In genomic region chr16:32683343-32683742, GRCm38 (mm10) we compare ENCODE assay signal across 8 mouse cellular contexts. TPM values are rescaled to one million over a fixed set of nuclear protein-coding genes. Genes with fewer than 3 reads are reported as not detected.
A peak's percentile ranks its signal among the peaks of the same experiment; 100 is the strongest.
DNase-seq lines count a peak whose midpoint lies in the region; ATAC-seq lines count a peak whose summit lies in the region.

No protein-coding gene starts in this region.

- no peaks in the 10 kb centered on the region for H3K36me3 ChIP-seq in hindbrain, embryonic 11.5 days (ENCODE audit: control insufficient read depth, insufficient read depth, low read length)
- H3K36me3 ChIP-seq in hindbrain, embryonic 12.5 days: peaks cover 39% of the 10 kb centered on the region
- peaks cover 41% of the 10 kb centered on the region for H3K36me3 ChIP-seq in heart, embryonic 13.5 days
- peaks cover 33% of the 10 kb centered on the region for H3K36me3 ChIP-seq in lung, embryonic 15.5 days
- peaks cover 4% of the 10 kb centered on the region; the same call in 1 of the 2 replicates for H3K36me3 ChIP-seq in splenic B cell, adult 2 months (ENCODE audit: control insufficient read depth, insufficient read depth, low read length, poor library complexity, severe bottlenecking)

- no peak for ATAC-seq in hindbrain, embryonic 11.5 days (ENCODE audit: low FRiP score)
- no peak for ATAC-seq in hindbrain, embryonic 12.5 days (ENCODE audit: low FRiP score)
- ATAC-seq in heart, embryonic 13.5 days (ENCODE audit: extremely low read depth, insufficient number of reproducible peaks, low FRiP score, low TSS enrichment): peak; percentile 37; the same call in 1 of the 2 replicates
- ATAC-seq in lung, embryonic 15.5 days (ENCODE audit: borderline replicate concordance, extremely low read depth, low FRiP score, low TSS enrichment): no peak

- H3K4me2 ChIP-seq in hindbrain, embryonic 11.5 days (replicated peaks; ENCODE audit: low read depth, low read length): no peak overlapping the region
- no peak overlapping the region for H3K4me2 ChIP-seq in hindbrain, embryonic 12.5 days (replicated peaks)
- no peak overlapping the region for H3K4me2 ChIP-seq in heart, embryonic 13.5 days
- no peak overlapping the region for H3K4me2 ChIP-seq in lung, embryonic 15.5 days

- H3K9me3 ChIP-seq in hindbrain, embryonic 11.5 days (ENCODE audit: control insufficient read depth, low read length): no peaks in the 10 kb centered on the region
- no peaks in the 10 kb centered on the region for H3K9me3 ChIP-seq in hindbrain, embryonic 12.5 days (replicated peaks)
- no peaks in the 10 kb centered on the region for H3K9me3 ChIP-seq in heart, embryonic 13.5 days
- H3K9me3 ChIP-seq in lung, embryonic 15.5 days: no peaks in the 10 kb centered on the region

- peak; percentile 59 for DNase-seq in hindbrain, embryonic 11.5 days (ENCODE audit: low spot score)
- DNase-seq in CD8-positive naive resting alpha-beta T cell, adult 2 months (ENCODE audit: low read depth in 2 of 2, low spot score in 2 of 2): peak; percentile 20 to 41
- peak; percentile 63 for DNase-seq in c-Kit-positive CD71-positive TER-119-negative erythroid progenitor cells, embryonic 14.5 days (ENCODE audit: low read depth)
- peak; percentile 74 for DNase-seq in splenic B cell, adult 2 months (ENCODE audit: low read depth, low spot score)
- no peak for DNase-seq in right cerebral cortex, adult 18-20 months

- H3K27ac ChIP-seq in hindbrain, embryonic 11.5 days (ENCODE audit: low read depth, low read length): no peak overlapping the region
- H3K27ac ChIP-seq in hindbrain, embryonic 12.5 days: no peak overlapping the region
- no peak overlapping the region for H3K27ac ChIP-seq in heart, embryonic 13.5 days (replicated peaks)
- H3K27ac ChIP-seq in lung, embryonic 15.5 days: 0 out of 2 replicates have a peak overlapping the region, but pooled peaks have one; percentile 1

- H3K9ac ChIP-seq in hindbrain, embryonic 11.5 days (ENCODE audit: low read depth, low read length): no peak overlapping the region
- H3K9ac ChIP-seq in hindbrain, embryonic 12.5 days: no peak overlapping the region
- H3K9ac ChIP-seq in heart, embryonic 13.5 days: no peak overlapping the region
- no peak overlapping the region for H3K9ac ChIP-seq in lung, embryonic 15.5 days

- H3K4me3 ChIP-seq in hindbrain, embryonic 11.5 days (ENCODE audit: low read depth, low read length): no peak overlapping the region
- no peak overlapping the region for H3K4me3 ChIP-seq in hindbrain, embryonic 12.5 days
- no peak overlapping the region for H3K4me3 ChIP-seq in heart, embryonic 13.5 days
- no peak overlapping the region for H3K4me3 ChIP-seq in lung, embryonic 15.5 days

- H3K27me3 ChIP-seq in hindbrain, embryonic 11.5 days (ENCODE audit: control insufficient read depth, insufficient read depth, low read length): no peaks in the 10 kb centered on the region
- no peaks in the 10 kb centered on the region for H3K27me3 ChIP-seq in hindbrain, embryonic 12.5 days
- H3K27me3 ChIP-seq in heart, embryonic 13.5 days (replicated peaks): no peaks in the 10 kb centered on the region
- H3K27me3 ChIP-seq in lung, embryonic 15.5 days: no peaks in the 10 kb centered on the region
- no peaks in the 10 kb centered on the region for H3K27me3 ChIP-seq in splenic B cell, adult 2 months (ENCODE audit: control insufficient read depth, insufficient read depth, low read length, poor library complexity, severe bottlenecking)

- H3K4me1 ChIP-seq in hindbrain, embryonic 11.5 days (replicated peaks; ENCODE audit: control insufficient read depth, insufficient read depth, low read length): no peaks in the 10 kb centered on the region
- no peaks in the 10 kb centered on the region for H3K4me1 ChIP-seq in hindbrain, embryonic 12.5 days
- 0 out of 2 replicates have a peak, but pooled peaks cover 4% of the 10 kb centered on the region for H3K4me1 ChIP-seq in heart, embryonic 13.5 days
- H3K4me1 ChIP-seq in lung, embryonic 15.5 days: peaks cover 14% of the 10 kb centered on the region

- 68% methylated on average over 5 of the region's 5 CpGs for WGBS in hindbrain, embryonic 11.5 days
- WGBS in hindbrain, embryonic 12.5 days: 63% methylated on average over 5 of the region's 5 CpGs
- WGBS in heart, embryonic 13.5 days: 56% methylated on average over 5 of the region's 5 CpGs
- WGBS in lung, embryonic 15.5 days: 54% methylated on average over 5 of the region's 5 CpGs

RNA-seq across cellular contexts. Expression of gene Tnk2, which starts 39.7 kb away (rescaled TPM):
- polyA plus RNA-seq in hindbrain, embryonic 11.5 days (2014; fragmentation: Nextera tagmentation; extraction: Ambion mirVana): 5.2 and 7.0 TPM in 2 replicates
- 15.6 and 17.2 TPM in 2 replicates for polyA plus RNA-seq in hindbrain, embryonic 12.5 days (2016; fragmentation: Nextera tagmentation; extraction: Ambion mirVana)
- 7.1 and 8.7 TPM in 2 replicates for polyA plus RNA-seq in heart, embryonic 13.5 days (2015; fragmentation: Nextera tagmentation; extraction: Ambion mirVana)
- polyA plus RNA-seq in lung, embryonic 15.5 days (2015; fragmentation: Nextera tagmentation; extraction: Ambion mirVana): 17.2 and 17.6 TPM in 2 replicates

RNA-seq across cellular contexts. Expression of gene Muc4, which starts 52.3 kb away (rescaled TPM):
- 0.11 and 0.22 TPM in 2 replicates for polyA plus RNA-seq in hindbrain, embryonic 11.5 days (2014; fragmentation: Nextera tagmentation; extraction: Ambion mirVana)
- polyA plus RNA-seq in hindbrain, embryonic 12.5 days (2016; fragmentation: Nextera tagmentation; extraction: Ambion mirVana): 0.27 and 0.35 TPM in 2 replicates
- polyA plus RNA-seq in heart, embryonic 13.5 days (2015; fragmentation: Nextera tagmentation; extraction: Ambion mirVana): 0.21 TPM in 1 of 2 replicates, not detected in the other
- 0.89 and 1.7 TPM in 2 replicates for polyA plus RNA-seq in lung, embryonic 15.5 days (2015; fragmentation: Nextera tagmentation; extraction: Ambion mirVana)
